ENCODE assay signal across 13 mouse cellular contexts in the genomic region with DNA sequence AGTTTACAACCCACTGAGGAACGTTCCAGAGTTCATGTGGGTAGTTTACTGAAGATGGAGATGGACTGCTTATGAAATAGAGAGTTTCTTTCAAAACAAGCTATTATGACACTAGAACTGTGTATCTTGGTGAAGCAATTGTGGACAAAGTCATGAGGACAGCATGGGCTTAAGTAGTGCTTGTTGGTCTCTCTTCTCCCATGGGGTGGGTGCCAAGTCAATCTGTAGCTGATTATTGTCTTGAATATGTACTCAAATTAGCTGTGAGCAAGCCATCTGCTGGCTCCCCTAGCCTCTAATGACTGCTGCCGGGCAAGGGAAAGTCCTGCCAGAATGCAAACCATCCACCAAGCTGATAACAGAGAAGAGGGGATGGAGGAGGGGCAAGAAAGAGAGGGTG. TPM values are rescaled to one million over a fixed set of nuclear protein-coding genes. Genes with fewer than 3 reads are reported as not detected.
DNase-seq lines count a peak whose midpoint lies in the region; ATAC-seq and TF ChIP-seq lines count a peak whose summit lies in the region.
"Had no signal": no experiment of that assay in that cellular context is flagged by ENCODE, and none has a peak within 500 bp of the region (broad histone marks: within the 10 kb centered on the region; RNA-seq: fewer than 3 reads in every experiment).

No protein-coding gene starts in this region.

- no peaks in the 10 kb centered on the region for H3K36me3 ChIP-seq in heart, postnatal 0 days (replicated peaks; ENCODE audit: control insufficient read depth, insufficient read depth, low read length)
- H3K36me3 ChIP-seq in lung, embryonic 16.5 days (ENCODE audit: control insufficient read depth, insufficient read depth, low read length): no peaks in the 10 kb centered on the region
- H3K36me3 ChIP-seq: limb, embryonic 12.5 days; neural tube, embryonic 12.5 days had no signal

- no peaks in the 10 kb centered on the region for H3K27me3 ChIP-seq in heart, postnatal 0 days (ENCODE audit: control insufficient read depth, insufficient read depth, low read length)
- no peaks in the 10 kb centered on the region for H3K27me3 ChIP-seq in lung, embryonic 16.5 days (ENCODE audit: control insufficient read depth, insufficient read depth, low read depth, low read length)
- H3K27me3 ChIP-seq: limb, embryonic 12.5 days; neural tube, embryonic 12.5 days had no signal

- intact Hi-C loops in heart, postnatal 36 days (cut with DNase I): loop anchor here (10.0 kb wide), 1 partner anchor 55 kb away; a partner anchor contains a TSS

- TF ChIP-seq CTCF in heart, postnatal 0 days (IDR thresholded peaks at IDR 0.05; ENCODE audit: low read depth): no peak

- no peak for TF ChIP-seq EP300 in heart, postnatal 0 days (IDR thresholded peaks at IDR 0.05; ENCODE audit: low read depth)

- ATAC-seq in heart, postnatal 0 days (ENCODE audit: insufficient read depth, low read depth): no peak
- peak; percentile 68 for ATAC-seq in lung, embryonic 16.5 days (ENCODE audit: low read depth)

- DNase-seq in cerebellum, adult 11 months: peak; percentile 5
- DNase-seq in cerebellum, postnatal 36 days: no peak
- no peak for DNase-seq in heart, postnatal 0 days (ENCODE audit: low spot score)
- DNase-seq in heart, postnatal 36 days: no peak
- no peak for DNase-seq in lung, postnatal 25 days (ENCODE audit: low spot score)
- DNase-seq in lung, postnatal 36 days: peak; percentile 66
- DNase-seq in c-Kit-positive CD71-positive TER-119-positive erythroid progenitor cells, embryonic 14.5 days (ENCODE audit: low spot score): no peak
- DNase-seq: layer of hippocampus, adult 9-11 months; right cerebral cortex, adult 18-20 months had no signal

- no peak overlapping the region for H3K9ac ChIP-seq in heart, postnatal 0 days (replicated peaks; ENCODE audit: low read depth, low read length)
- H3K9ac ChIP-seq in lung, embryonic 16.5 days (ENCODE audit: low read length): no peak overlapping the region
- H3K9ac ChIP-seq: limb, embryonic 12.5 days; neural tube, embryonic 12.5 days had no signal

- WGBS in heart, postnatal 0 days: 28% methylated on average over 2 of the region's 2 CpGs
- WGBS in lung, embryonic 16.5 days: 33% methylated on average over 2 of the region's 2 CpGs

- H3K4me2 ChIP-seq in heart, postnatal 0 days (ENCODE audit: low read depth, low read length): no peak overlapping the region
- H3K4me2 ChIP-seq in lung, embryonic 16.5 days (ENCODE audit: low read depth, low read length): no peak overlapping the region
- H3K4me2 ChIP-seq: limb, embryonic 12.5 days; neural tube, embryonic 12.5 days had no signal

- no peak overlapping the region for H3K4me3 ChIP-seq in heart, postnatal 0 days (ENCODE audit: low read depth, low read length)
- H3K4me3 ChIP-seq in lung, embryonic 16.5 days (ENCODE audit: low read length): no peak overlapping the region
- H3K4me3 ChIP-seq: limb, embryonic 12.5 days; midbrain, embryonic 10.5 days; neural tube, embryonic 12.5 days had no signal

- H3K27ac ChIP-seq in heart, postnatal 0 days (ENCODE audit: low read depth): peak overlapping the region; percentile 60
- peak overlapping the region; percentile 23 for H3K27ac ChIP-seq in lung, embryonic 16.5 days (ENCODE audit: low read length)
- H3K27ac ChIP-seq: limb, embryonic 12.5 days; midbrain, embryonic 10.5 days; neural tube, embryonic 12.5 days had no signal

- H3K9me3 ChIP-seq in heart, postnatal 0 days (replicated peaks; ENCODE audit: control insufficient read depth, low read length): no peaks in the 10 kb centered on the region
- no peaks in the 10 kb centered on the region for H3K9me3 ChIP-seq in lung, embryonic 16.5 days (ENCODE audit: control insufficient read depth, low read length)
- H3K9me3 ChIP-seq: limb, embryonic 12.5 days; midbrain, embryonic 10.5 days; neural tube, embryonic 12.5 days had no signal

- peaks cover 12% of the 10 kb centered on the region for H3K4me1 ChIP-seq in heart, postnatal 0 days (ENCODE audit: control insufficient read depth, insufficient read depth)
- H3K4me1 ChIP-seq in lung, embryonic 16.5 days (replicated peaks; ENCODE audit: control insufficient read depth, insufficient read depth, low read length): peaks cover 32% of the 10 kb centered on the region
- H3K4me1 ChIP-seq: neural tube, embryonic 12.5 days had no signal

RNA-seq across cellular contexts. Expression of a gene that starts 58.3 kb away (rescaled TPM):
- total RNA-seq in heart, postnatal 0 days (2014; rRNA removed; ENCODE audit: low replicate concordance): 17.3 and 20.7 TPM in 2 replicates
- polyA plus RNA-seq in heart, postnatal 0 days (2015; fragmentation: Nextera tagmentation; extraction: Ambion mirVana): 6.1 TPM in 2 replicates
- total RNA-seq in heart, postnatal 36 days (2021): 10 to 100 TPM; 22.2 to 35.8 TPM
- 40.8 and 43.4 TPM in 2 replicates for polyA plus RNA-seq in lung, embryonic 16.5 days (2015; fragmentation: Nextera tagmentation; extraction: Ambion mirVana)

Comparison
In these comparisons a context has a peak if more than half of its experiments do, and no peak if none do; other contexts are left out.
1. DNase-seq: peak in cerebellum, adult 11 months (single experiment) and lung, postnatal 36 days (single experiment); none in cerebellum, postnatal 36 days (0 of 2), heart, postnatal 0 days (single experiment), heart, postnatal 36 days (0 of 2), lung, postnatal 25 days (single experiment) and c-Kit-positive CD71-positive TER-119-positive erythroid progenitor cells, embryonic 14.5 days (single experiment).